Mouse (Mus musculus) kidney, adult 2 months (tissue): ENCODE results near the gene Mnd1.

ENCODE experiments used
- CTCF ChIP-seq: fragments of 200-500 bp; conservative IDR thresholded peaks from 2 replicates; pipeline ENCODE4 v1.5.1; 2011; ENCODE audit warnings: low read depth, mild to moderate bottlenecking, control low read depth, low read length, moderate library complexity, mixed read lengths; ENCODE audit not compliant: insufficient read depth, insufficient read length
- POLR2A ChIP-seq: fragments of 200-500 bp; IDR thresholded peaks from one replicate; pipeline ENCODE4 v1.6.1; 2011; ENCODE audit warnings: low read depth, low read length, control low read depth

DNA sequence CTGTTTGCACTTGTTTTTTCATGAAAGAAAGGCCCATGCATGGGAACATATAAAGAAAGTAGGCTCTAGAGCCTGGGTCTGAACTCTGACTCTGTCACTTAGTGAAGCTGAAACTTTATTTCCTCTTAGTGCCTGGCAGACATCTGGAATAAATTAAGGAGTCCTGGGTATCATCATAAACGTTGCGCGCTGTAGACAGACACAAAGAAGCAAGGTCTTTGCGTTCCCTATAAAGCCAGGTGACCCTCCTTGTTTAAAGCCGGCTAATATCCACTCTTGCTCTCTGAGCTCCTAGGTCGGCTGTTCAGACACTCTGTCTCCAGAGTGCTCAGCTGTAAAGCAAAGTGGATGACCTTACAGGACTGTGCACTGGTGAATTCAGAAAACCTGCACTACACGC lies 14.6 kb downstream of the Mnd1 start:
- TF ChIP-seq CTCF, result no peak
- TF ChIP-seq POLR2A, result no peak
